Mouse (Mus musculus) heart, adult 11 months (tissue): ENCODE measurements around the gene Gm5416.
"Not testable (repeated sequence)": the region's sequence is repeated elsewhere in the genome, so short reads cannot be mapped to it uniquely, and the experiment has no call there.

ENCODE experiments used
- DNase-seq: peaks from one replicate; pipeline ENCODE4 v3.0.0; 2022

Gm5416 gene

GRCm38 (mm10) chr16:36209967-36210453 is at the start of gene Gm5416:
TSS of gene Gm5416 (plus strand) at chr16:36210403.
- DNase-seq: peak; percentile 19

GRCm38 (mm10) chr16:36167841-36168240 is 42.4 kb upstream of the Gm5416 start:
- not testable (repeated sequence) for DNase-seq

DNA sequence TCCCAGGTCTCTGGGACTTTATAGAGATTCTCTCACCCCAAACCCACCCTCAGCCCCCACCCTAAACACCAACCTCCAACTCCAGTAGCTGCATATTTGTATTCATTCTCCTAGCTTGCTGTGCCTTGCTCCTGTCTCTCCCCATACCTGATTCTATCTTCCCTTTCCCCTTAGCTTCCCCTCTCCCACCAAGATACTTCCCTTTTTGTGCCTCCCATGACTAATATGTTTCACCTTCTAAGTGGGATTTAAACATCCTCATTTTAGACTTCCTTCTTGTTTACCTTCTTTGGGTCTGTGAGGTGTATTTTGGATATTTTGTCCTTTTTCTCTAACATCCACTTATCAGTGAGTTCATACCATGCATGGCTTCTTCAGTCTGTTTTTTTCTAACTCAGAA is 34.1 kb upstream of the Gm5416 start:
- no peak for DNase-seq

DNA sequence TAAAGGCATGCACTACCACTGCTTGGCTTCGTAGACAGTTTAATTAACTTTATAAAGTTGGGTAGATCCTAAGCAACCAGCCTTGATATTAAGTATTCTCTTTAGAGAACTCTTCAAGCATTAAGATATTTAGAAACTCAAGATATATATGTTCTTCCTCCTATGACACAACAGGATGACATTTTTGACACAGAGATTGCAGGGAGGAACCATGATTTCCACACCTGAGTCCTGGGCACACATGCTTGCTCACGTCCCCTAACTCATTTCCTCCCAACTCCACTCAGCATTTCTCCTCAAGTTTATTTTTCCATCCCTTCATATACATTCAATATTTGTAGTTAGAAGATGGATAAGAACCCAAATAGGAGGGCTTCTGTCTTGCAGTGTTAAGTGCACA is 30.3 kb upstream of the Gm5416 start:
- DNase-seq: no peak

- DNase-seq: not testable (repeated sequence)
Measured at GRCm38 (mm10) chr16:36183912-36184311, 26.3 kb upstream of the Gm5416 start, which contains the start of gene Gm5483. TSS of gene Gm5483 (plus strand) at chr16:36184212.

GRCm38 (mm10) chr16:36199226-36199625 is 11.0 kb upstream of the Gm5416 start:
- DNase-seq: no peak

GRCm38 (mm10) chr16:36203846-36204245 is 6.4 kb upstream of the Gm5416 start:
- DNase-seq: no peak

DNA sequence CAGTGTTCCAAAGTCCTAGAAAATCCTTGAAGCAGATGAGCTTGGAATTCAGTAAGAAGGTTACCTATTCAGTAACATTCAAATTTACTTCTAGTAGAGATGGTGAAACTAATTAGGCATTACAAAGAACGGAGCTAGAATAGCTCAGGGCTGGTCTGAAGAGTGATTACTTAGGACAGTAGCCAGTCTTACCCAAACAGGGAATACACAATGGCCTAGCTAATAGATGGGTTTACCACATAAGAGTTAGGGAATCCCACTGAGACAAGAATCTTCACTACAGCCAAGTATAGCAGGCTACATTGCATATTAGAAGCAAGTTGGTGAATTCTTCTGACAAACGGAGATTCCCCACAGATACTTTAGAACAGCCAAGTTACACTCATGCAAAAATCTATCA is 4.5 kb upstream of the Gm5416 start:
- not testable (repeated sequence) for DNase-seq

DNA sequence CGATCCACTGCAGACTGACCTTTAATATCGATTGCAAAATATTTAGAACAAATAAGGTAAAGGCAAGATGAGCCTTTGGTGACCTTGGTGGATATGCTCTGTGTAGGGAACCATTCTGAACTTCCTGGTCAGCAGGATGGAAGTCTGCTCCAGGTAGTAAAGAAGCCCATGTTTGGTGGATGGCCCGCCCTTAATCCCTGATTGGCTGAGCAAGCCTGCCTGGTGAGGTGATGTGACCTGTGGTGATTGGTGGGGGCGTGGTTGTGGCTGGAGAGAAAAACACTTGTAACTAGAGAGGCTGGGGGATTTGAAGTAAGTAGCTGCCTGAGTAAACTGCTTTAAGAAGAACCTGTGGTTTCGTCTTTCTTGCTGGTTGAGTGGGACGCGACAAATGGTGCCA is 11.0 kb downstream of the Gm5416 start, which contains the start of gene 2010005H15Rik:
Gene 2010005H15Rik, plus strand, starts transcription at position 301 of the 400 bp plus-strand sequence.
- DNase-seq: not testable (repeated sequence)

DNA sequence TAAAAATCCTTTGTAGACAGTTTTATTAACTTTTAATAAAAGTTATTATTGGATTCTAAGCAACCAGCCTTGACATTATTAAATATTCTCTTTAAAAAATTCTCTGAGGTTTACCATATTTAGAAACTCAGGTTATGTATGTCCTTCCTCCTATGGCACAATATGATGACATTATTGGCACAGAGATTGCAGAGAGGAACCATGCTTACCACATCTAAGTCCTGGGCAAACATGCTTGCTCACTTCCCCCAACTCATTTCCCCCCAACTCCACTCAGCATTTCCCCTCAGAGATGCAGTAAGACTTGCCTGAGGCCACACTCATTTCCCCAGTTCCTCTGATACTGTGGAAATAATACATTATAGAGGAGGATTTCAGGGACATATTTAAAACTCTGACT is 50.4 kb downstream of the Gm5416 start:
- not testable (repeated sequence) for DNase-seq
